Mouse (Mus musculus) layer of hippocampus, adult 2 months (tissue): ENCODE measurements around the gene Eps15. TPM values are rescaled to one million over a fixed set of nuclear protein-coding genes. Genes with fewer than 3 reads are reported as not detected.

Experiments used
- DNase-seq, 2 experiments: peaks; one replicate each; pipeline ENCODE4 v3.0.0; 2022; ENCODE audit warnings: low spot score in 2 of 2
- H3K27ac ChIP-seq: fragments of 200-600 bp; 2 replicates; pipeline ENCODE4 v1.8.1; 2022
- H3K4me3 ChIP-seq: fragments of 200-600 bp; 2 replicates; pipeline ENCODE4 v1.8.1; 2022; ENCODE audit warnings: mild to moderate bottlenecking
- CTCF ChIP-seq: fragments of 200-600 bp; conservative IDR thresholded peaks from 2 replicates; pipeline ENCODE4 v1.8.1; 2022; ENCODE audit warnings: antibody characterized with exemption, mild to moderate bottlenecking, moderate library complexity
- total RNA-seq, 2 experiments: library from RNA; stranded (reverse); gene quantifications; 2 replicates each; pipeline ENCODE4 v1.2.3; 2021

Eps15 gene
- total RNA-seq, 2 experiments from 2014 or later, result 213 to 225 TPM

- Histone ChIP-seq H3K4me3 (no peak overlapping the region), H3K27ac (no peak overlapping the region)
- DNase-seq, result no peak
- TF ChIP-seq CTCF, result no peak
Measured at GRCm38 (mm10) chr4:109432668-109433375, 152.8 kb downstream of the Eps15 start.

- H3K27ac ChIP-seq, result no peak overlapping the region
- no peak overlapping the region for H3K4me3 ChIP-seq
- no peak for TF ChIP-seq CTCF
- no peak for DNase-seq
Measured at GRCm38 (mm10) chr4:109433641-109434040, 153.6 kb downstream of the Eps15 start.

DNA sequence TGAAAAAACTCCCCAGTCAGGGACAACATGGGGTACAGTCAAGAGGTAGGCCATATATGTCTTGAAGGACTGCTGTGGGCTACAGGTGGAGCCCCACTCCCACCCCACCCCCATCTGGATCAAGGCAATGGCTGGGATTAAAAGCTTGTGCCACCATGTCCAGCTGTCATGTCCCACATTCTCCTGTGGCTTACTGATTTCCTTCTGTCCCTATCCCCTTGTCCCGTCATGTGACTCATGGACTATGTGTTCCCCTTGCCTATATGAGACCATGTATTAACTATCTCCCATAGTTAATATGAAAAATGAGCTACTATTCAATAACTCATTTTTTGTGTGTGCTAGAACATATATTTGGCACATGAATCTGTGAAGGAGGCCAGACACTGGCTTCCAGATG lies 154.2 kb downstream of the Eps15 start:
- TF ChIP-seq CTCF, result no peak
- Histone ChIP-seq H3K27ac (no peak overlapping the region), H3K4me3 (no peak overlapping the region)
- DNase-seq, result no peak

Other genes with a start within 250 kb of the Eps15 start
- gene Osbpl9, start 78.0 kb upstream of the Eps15 start, total RNA-seq, result 10 to 100 TPM; 53.9 to 56.2 TPM
- gene Calr4, start 45.8 kb upstream of the Eps15 start, total RNA-seq, result under 1 TPM; 0.79 to 0.86 TPM
- gene Ttc39a, start 126.4 kb downstream of the Eps15 start, total RNA-seq, result 1 to 10 TPM; 1.4 to 1.8 TPM
- gene Rnf11, start 204.5 kb downstream of the Eps15 start, total RNA-seq, result 100 to 1,000 TPM; 167 to 177 TPM